Mouse (Mus musculus): ENCODE measurements at regions not wholly inside any gene's neighbourhood (a gene's known extent, or its start where the extent isn't known, plus 50 kb on each side); places are given as distances from the start of the nearest gene placed in this dataset.

GRCm38 (mm10) chr14:61960243-61960957, 332.0 kb upstream of the Rnaseh2b start:
- Histone ChIP-seq H3K4me3 (replicated peaks) (no peak overlapping the region), H3K9ac (replicated peaks) (no peak overlapping the region), H3K9me3 (no peaks in the 10 kb centered on the region), H3K36me3 (no peaks in the 10 kb centered on the region), H3K4me1 (replicated peaks) (0 out of 2 replicates have a peak, but pooled peaks cover 2% of the 10 kb centered on the region), H3K27ac (no peak overlapping the region), H3K27me3 (no peaks in the 10 kb centered on the region), H3K4me2 (replicated peaks) (no peak overlapping the region)
- no peak for ATAC-seq
- WGBS = 77% methylated on average over 4 of the region's 4 CpGs

GRCm38 (mm10) chr14:61968467-61968866, 323.9 kb upstream of the Rnaseh2b start:
- 95% methylated on average over 1 of the region's 1 CpGs for WGBS
- Histone ChIP-seq H3K4me2 (replicated peaks) (no peak overlapping the region), H3K36me3 (no peaks in the 10 kb centered on the region), H3K27me3 (no peaks in the 10 kb centered on the region), H3K27ac (no peak overlapping the region), H3K9me3 (no peaks in the 10 kb centered on the region), H3K4me1 (replicated peaks) (0 out of 2 replicates have a peak, but pooled peaks cover 2% of the 10 kb centered on the region), H3K4me3 (replicated peaks) (no peak overlapping the region), H3K9ac (replicated peaks) (no peak overlapping the region)
- no peak for ATAC-seq

- H3K4me1 ChIP-seq (replicated peaks) = 0 out of 2 replicates have a peak, but pooled peaks cover 2% of the 10 kb centered on the region
- 86% methylated on average over 5 of the region's 5 CpGs for WGBS
- ATAC-seq = no peak
Measured at GRCm38 (mm10) chr14:61968957-61969535, 323.3 kb upstream of the Rnaseh2b start.

GRCm38 (mm10) chr14:61970591-61970990, 321.8 kb upstream of the Rnaseh2b start:
- whole genome bisulfite sequencing = 90% methylated on average over 3 of the region's 3 CpGs

More at GRCm38 (mm10) chr14:61968957-61969535, 323.3 kb upstream of the Rnaseh2b start:
- no peaks in the 10 kb centered on the region for H3K36me3 ChIP-seq
- no peaks in the 10 kb centered on the region for H3K27me3 ChIP-seq
- H3K4me3 ChIP-seq (replicated peaks) = no peak overlapping the region
- no peaks in the 10 kb centered on the region for H3K9me3 ChIP-seq
- no peak overlapping the region for H3K9ac ChIP-seq (replicated peaks)
- H3K27ac ChIP-seq = no peak overlapping the region
- no peak overlapping the region for H3K4me2 ChIP-seq (replicated peaks)

GRCm38 (mm10) chr14:61971100-61972088, 321.0 kb upstream of the Rnaseh2b start:
- H3K9me3 ChIP-seq = no peaks in the 10 kb centered on the region
- no peak for ATAC-seq
- no peaks in the 10 kb centered on the region for H3K27me3 ChIP-seq
- H3K4me2 ChIP-seq (replicated peaks) = no peak overlapping the region
- H3K36me3 ChIP-seq = no peaks in the 10 kb centered on the region
- H3K4me3 ChIP-seq (replicated peaks) = no peak overlapping the region
- no peak overlapping the region for H3K9ac ChIP-seq (replicated peaks)
- H3K4me1 ChIP-seq (replicated peaks) = no peaks in the 10 kb centered on the region; the same call in 1 of the 2 replicates
- WGBS = 82% methylated on average over 14 of the region's 14 CpGs
- no peak overlapping the region for H3K27ac ChIP-seq

More at GRCm38 (mm10) chr14:61970591-61970990, 321.8 kb upstream of the Rnaseh2b start:
- H3K27ac ChIP-seq = no peak overlapping the region
- H3K4me1 ChIP-seq (replicated peaks) = no peaks in the 10 kb centered on the region; the same call in 1 of the 2 replicates
- no peaks in the 10 kb centered on the region for H3K36me3 ChIP-seq
- no peaks in the 10 kb centered on the region for H3K27me3 ChIP-seq
- H3K9ac ChIP-seq (replicated peaks) = no peak overlapping the region
- no peak overlapping the region for H3K4me2 ChIP-seq (replicated peaks)
- H3K9me3 ChIP-seq = no peaks in the 10 kb centered on the region
- no peak for ATAC-seq
- no peak overlapping the region for H3K4me3 ChIP-seq (replicated peaks)

- Histone ChIP-seq H3K9ac (replicated peaks) (no peak overlapping the region), H3K9me3 (no peaks in the 10 kb centered on the region), H3K4me2 (replicated peaks) (no peak overlapping the region), H3K36me3 (no peaks in the 10 kb centered on the region), H3K27ac (no peak overlapping the region), H3K4me3 (replicated peaks) (no peak overlapping the region), H3K4me1 (replicated peaks) (no peaks in the 10 kb centered on the region; the same call in 1 of the 2 replicates), H3K27me3 (no peaks in the 10 kb centered on the region)
- WGBS = 46% methylated on average over 6 of the region's 6 CpGs
- ATAC-seq = no peak
Measured at GRCm38 (mm10) chr14:61975301-61975732, 317.1 kb upstream of the Rnaseh2b start.

- 55% methylated on average over 3 of the region's 3 CpGs for WGBS
- H3K4me1 ChIP-seq (replicated peaks) = no peaks in the 10 kb centered on the region
- ATAC-seq = no peak
- no peaks in the 10 kb centered on the region for H3K36me3 ChIP-seq
- H3K9me3 ChIP-seq = no peaks in the 10 kb centered on the region
- no peak overlapping the region for H3K9ac ChIP-seq (replicated peaks)
- no peak overlapping the region for H3K4me2 ChIP-seq (replicated peaks)
- no peaks in the 10 kb centered on the region for H3K27me3 ChIP-seq
- H3K27ac ChIP-seq = no peak overlapping the region
- H3K4me3 ChIP-seq (replicated peaks) = no peak overlapping the region
Measured at GRCm38 (mm10) chr14:61980581-61980980, 311.8 kb upstream of the Rnaseh2b start.

GRCm38 (mm10) chr14:61985575-61985974, 306.8 kb upstream of the Rnaseh2b start:
- Histone ChIP-seq H3K27me3 (no peaks in the 10 kb centered on the region), H3K4me1 (replicated peaks) (no peaks in the 10 kb centered on the region), H3K36me3 (no peaks in the 10 kb centered on the region), H3K9ac (replicated peaks) (no peak overlapping the region), H3K27ac (no peak overlapping the region), H3K4me3 (replicated peaks) (no peak overlapping the region), H3K4me2 (replicated peaks) (no peak overlapping the region), H3K9me3 (no peaks in the 10 kb centered on the region)
- 84% methylated on average over 3 of the region's 3 CpGs for WGBS
- ATAC-seq = no peak

- Histone ChIP-seq H3K4me1 (replicated peaks) (no peaks in the 10 kb centered on the region), H3K36me3 (no peaks in the 10 kb centered on the region), H3K4me3 (replicated peaks) (no peak overlapping the region), H3K4me2 (replicated peaks) (no peak overlapping the region), H3K27ac (no peak overlapping the region), H3K9me3 (no peaks in the 10 kb centered on the region), H3K27me3 (no peaks in the 10 kb centered on the region), H3K9ac (replicated peaks) (no peak overlapping the region)
- 87% methylated on average over 13 of the region's 13 CpGs for WGBS
- ATAC-seq = no peak
Measured at GRCm38 (mm10) chr14:61986203-61986602, 306.2 kb upstream of the Rnaseh2b start.

GRCm38 (mm10) chr14:61995253-61995652, 297.1 kb upstream of the Rnaseh2b start:
- Histone ChIP-seq H3K9ac (replicated peaks) (no peak overlapping the region), H3K9me3 (no peaks in the 10 kb centered on the region), H3K27me3 (no peaks in the 10 kb centered on the region), H3K4me3 (replicated peaks) (no peak overlapping the region), H3K4me2 (replicated peaks) (no peak overlapping the region), H3K4me1 (replicated peaks) (no peaks in the 10 kb centered on the region), H3K36me3 (no peaks in the 10 kb centered on the region), H3K27ac (no peak overlapping the region)
- ATAC-seq = no peak
- WGBS = 94% methylated on average over 1 of the region's 1 CpGs

- Histone ChIP-seq H3K4me2 (replicated peaks) (no peak overlapping the region), H3K9ac (replicated peaks) (no peak overlapping the region), H3K4me1 (replicated peaks) (peaks cover 15% of the 10 kb centered on the region), H3K27me3 (no peaks in the 10 kb centered on the region), H3K9me3 (no peaks in the 10 kb centered on the region), H3K4me3 (replicated peaks) (no peak overlapping the region), H3K36me3 (no peaks in the 10 kb centered on the region), H3K27ac (no peak overlapping the region)
- no peak for ATAC-seq
Measured at GRCm38 (mm10) chr14:61997736-61998135, 294.7 kb upstream of the Rnaseh2b start.

GRCm38 (mm10) chr14:61998259-61998658, 294.1 kb upstream of the Rnaseh2b start:
- no peak overlapping the region for H3K27ac ChIP-seq
- H3K27me3 ChIP-seq = no peaks in the 10 kb centered on the region
- 87% methylated on average over 3 of the region's 3 CpGs for WGBS
- no peak overlapping the region for H3K9ac ChIP-seq (replicated peaks)
- H3K4me2 ChIP-seq (replicated peaks) = no peak overlapping the region
- H3K9me3 ChIP-seq = no peaks in the 10 kb centered on the region
- ATAC-seq = no peak
- H3K4me3 ChIP-seq (replicated peaks) = no peak overlapping the region
- H3K36me3 ChIP-seq = no peaks in the 10 kb centered on the region
- H3K4me1 ChIP-seq (replicated peaks) = peaks cover 20% of the 10 kb centered on the region

All from midbrain, embryonic 13.5 days (tissue).